Mouse (Mus musculus): ENCODE data around the gene Cntnap3.

Gene Cntnap3

GRCm38 (mm10) chr13:64903585-64904208 lies at the start of gene Cntnap3:
TSS of gene Cntnap3 (minus strand) at chr13:64903955.
- no peak for DNase-seq (ENCODE audit: low read depth)

GRCm38 (mm10) chr13:64917191-64917590 lies 13.4 kb upstream of the Cntnap3 start, which contains the start of gene Spata31:
TSS of gene Spata31 (plus strand) at chr13:64917406.
- no peak for DNase-seq (ENCODE audit: low read depth)

- DNase-seq (ENCODE audit: low read depth): no peak
Measured at GRCm38 (mm10) chr13:64903132-64903531, 623 bp downstream of the Cntnap3 start.

- no peak for DNase-seq (ENCODE audit: low read depth)
Measured at GRCm38 (mm10) chr13:64865397-64865796, 38.4 kb downstream of the Cntnap3 start.

- peak; percentile 6 for DNase-seq (ENCODE audit: low read depth)
Measured at GRCm38 (mm10) chr13:64824856-64825255, 78.9 kb downstream of the Cntnap3 start.

- no peak for DNase-seq (ENCODE audit: low read depth)
Measured at GRCm38 (mm10) chr13:64745383-64745782, 158.4 kb downstream of the Cntnap3 start.

GRCm38 (mm10) chr13:64732244-64732643 lies 171.5 kb downstream of the Cntnap3 start:
- no peak for DNase-seq (ENCODE audit: low read depth)

- no peak for DNase-seq (ENCODE audit: low read depth)
Measured at GRCm38 (mm10) chr13:64716791-64717190, 187.0 kb downstream of the Cntnap3 start.

- no peak for DNase-seq (ENCODE audit: low read depth)
Measured at GRCm38 (mm10) chr13:64692463-64692862, 211.3 kb downstream of the Cntnap3 start.

Data from induced T-regulatory cell, adult 2 months (primary cell).